ENCODE assay signal across 26 mouse cellular contexts in the genomic region with DNA sequence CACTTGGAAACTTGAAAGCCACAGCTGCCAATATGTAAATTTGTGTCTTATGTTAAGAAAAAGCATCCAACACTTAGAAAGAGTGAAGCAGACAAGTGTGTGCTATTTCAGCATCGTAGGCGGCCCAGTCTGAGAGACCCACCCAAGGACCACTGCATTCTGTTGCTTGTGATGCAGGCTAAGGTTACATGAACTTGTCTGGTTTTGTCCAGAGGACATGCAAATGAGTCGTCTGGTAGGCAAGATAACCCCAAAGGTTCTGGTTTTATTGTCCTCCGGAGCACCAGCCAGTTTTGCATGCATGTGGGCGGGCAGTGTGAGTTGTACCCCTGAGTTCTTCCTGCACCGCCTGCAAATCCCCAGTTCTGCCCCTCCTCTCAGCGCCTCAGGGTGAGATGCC. TPM values are rescaled to one million over a fixed set of nuclear protein-coding genes. Genes with fewer than 3 reads are reported as not detected.
DNase-seq lines count a peak whose midpoint lies in the region; ATAC-seq and TF ChIP-seq lines count a peak whose summit lies in the region.
"Had no signal": no experiment of that assay in that cellular context is flagged by ENCODE, and none has a peak within 500 bp of the region (broad histone marks: within the 10 kb centered on the region; RNA-seq: fewer than 3 reads in every experiment).

No protein-coding gene starts in this region.

- H3K27me3 ChIP-seq in embryonic facial prominence, embryonic 14.5 days (replicated peaks; ENCODE audit: control insufficient read depth, insufficient read depth, low read length) = no peaks in the 10 kb centered on the region
- no peaks in the 10 kb centered on the region for H3K27me3 ChIP-seq in embryonic facial prominence, embryonic 10.5 days (replicated peaks; ENCODE audit: low read depth, poor library complexity, severe bottlenecking)
- no peaks in the 10 kb centered on the region for H3K27me3 ChIP-seq in intestine, embryonic 14.5 days (replicated peaks; ENCODE audit: control insufficient read depth, insufficient read depth, low read length)
- no peaks in the 10 kb centered on the region for H3K27me3 ChIP-seq in intestine, postnatal 0 days (replicated peaks; ENCODE audit: control insufficient read depth, insufficient read depth, low read length)
- no peaks in the 10 kb centered on the region for H3K27me3 ChIP-seq in forebrain, embryonic 15.5 days
- H3K27me3 ChIP-seq: embryonic facial prominence, embryonic 15.5 days; heart, embryonic 12.5 days; heart, embryonic 15.5 days; hindbrain, embryonic 15.5 days; intestine, embryonic 15.5 days had no signal

- peaks cover 11% of the 10 kb centered on the region; the same call in 1 of the 2 replicates for H3K36me3 ChIP-seq in embryonic facial prominence, embryonic 14.5 days (ENCODE audit: control insufficient read depth, insufficient read depth, low read length)
- peaks cover 14% of the 10 kb centered on the region for H3K36me3 ChIP-seq in embryonic facial prominence, embryonic 10.5 days (replicated peaks)
- 0 out of 2 replicates have a peak, but pooled peaks cover 10% of the 10 kb centered on the region for H3K36me3 ChIP-seq in intestine, embryonic 14.5 days (ENCODE audit: control insufficient read depth, insufficient read depth, low read length)
- H3K36me3 ChIP-seq in intestine, postnatal 0 days (ENCODE audit: control insufficient read depth, insufficient read depth) = peaks cover 5% of the 10 kb centered on the region; the same call in 1 of the 2 replicates
- H3K36me3 ChIP-seq in forebrain, embryonic 15.5 days = peaks cover 3% of the 10 kb centered on the region; the same call in 1 of the 2 replicates
- H3K36me3 ChIP-seq: embryonic facial prominence, embryonic 15.5 days; hindbrain, embryonic 15.5 days; intestine, embryonic 15.5 days had no signal

- H3K9me3 ChIP-seq in embryonic facial prominence, embryonic 14.5 days (ENCODE audit: control insufficient read depth, low read length) = no peaks in the 10 kb centered on the region
- no peaks in the 10 kb centered on the region for H3K9me3 ChIP-seq in embryonic facial prominence, embryonic 10.5 days
- no peaks in the 10 kb centered on the region for H3K9me3 ChIP-seq in intestine, embryonic 14.5 days (ENCODE audit: control insufficient read depth, low read length)
- no peaks in the 10 kb centered on the region for H3K9me3 ChIP-seq in intestine, postnatal 0 days (ENCODE audit: control insufficient read depth)
- no peaks in the 10 kb centered on the region for H3K9me3 ChIP-seq in forebrain, embryonic 15.5 days
- H3K9me3 ChIP-seq: embryonic facial prominence, embryonic 15.5 days; heart, embryonic 15.5 days; hindbrain, embryonic 15.5 days; intestine, embryonic 15.5 days had no signal

- H3K27ac ChIP-seq in embryonic facial prominence, embryonic 14.5 days (replicated peaks; ENCODE audit: low read depth, low read length) = no peak overlapping the region
- no peak overlapping the region for H3K27ac ChIP-seq in embryonic facial prominence, embryonic 10.5 days (replicated peaks)
- no peak overlapping the region for H3K27ac ChIP-seq in intestine, embryonic 14.5 days (ENCODE audit: low read depth)
- H3K27ac ChIP-seq in intestine, postnatal 0 days (ENCODE audit: low read depth, low read length) = no peak overlapping the region
- H3K27ac ChIP-seq in forebrain, embryonic 15.5 days (replicated peaks) = no peak overlapping the region
- H3K27ac ChIP-seq: embryonic facial prominence, embryonic 15.5 days; heart, embryonic 15.5 days; hindbrain, embryonic 15.5 days; intestine, embryonic 15.5 days had no signal

- DNase-seq in embryonic facial prominence, embryonic 14.5 days (ENCODE audit: low spot score) = no peak
- no peak for DNase-seq in embryonic facial prominence, embryonic 10.5 days (ENCODE audit: low spot score)
- DNase-seq in intestine, embryonic 14.5 days (ENCODE audit: low spot score) = peak; percentile 7
- DNase-seq in A20 (ENCODE audit: low read depth, low spot score) = peak; percentile 71
- DNase-seq in ZHBTc4 (ENCODE audit: low read depth, low spot score) = peak; percentile 7
- no peak for DNase-seq in neural tube, embryonic 10.5 days (ENCODE audit: extremely low spot score, low spot score)
- DNase-seq: adrenal gland, postnatal 10 days; adrenal gland, postnatal 36 days; B cell, adult 2 months; cerebellum, adult 11 months; cerebellum, adult 2 months; cerebellum, adult 9-11 months; cerebellum, postnatal 36 days; embryo, embryonic 11 days; heart, adult 18-20 months; heart, postnatal 10 days; heart, postnatal 36 days; kidney, adult 18-20 months had no signal

- H3K4me2 ChIP-seq in embryonic facial prominence, embryonic 14.5 days (ENCODE audit: low read depth, low read length) = no peak overlapping the region
- H3K4me2 ChIP-seq in intestine, embryonic 14.5 days (ENCODE audit: low read length) = no peak overlapping the region
- H3K4me2 ChIP-seq in intestine, postnatal 0 days (replicated peaks; ENCODE audit: low read depth) = no peak overlapping the region
- no peak overlapping the region for H3K4me2 ChIP-seq in forebrain, embryonic 15.5 days (replicated peaks)
- H3K4me2 ChIP-seq: embryonic facial prominence, embryonic 15.5 days; heart, embryonic 12.5 days; heart, embryonic 15.5 days; hindbrain, embryonic 15.5 days; intestine, embryonic 15.5 days had no signal

- no peak for TF ChIP-seq CTCF in intestine, postnatal 0 days (IDR thresholded peaks at IDR 0.05; ENCODE audit: low read depth)

- H3K9ac ChIP-seq in embryonic facial prominence, embryonic 14.5 days (ENCODE audit: low read depth, low read length) = no peak overlapping the region
- H3K9ac ChIP-seq in intestine, embryonic 14.5 days (ENCODE audit: low read length) = no peak overlapping the region
- no peak overlapping the region for H3K9ac ChIP-seq in intestine, postnatal 0 days (ENCODE audit: low read depth, low read length)
- H3K9ac ChIP-seq in forebrain, embryonic 15.5 days (replicated peaks) = no peak overlapping the region
- H3K9ac ChIP-seq: embryonic facial prominence, embryonic 15.5 days; heart, embryonic 12.5 days; heart, embryonic 15.5 days; hindbrain, embryonic 15.5 days; intestine, embryonic 15.5 days had no signal

- 60% methylated on average over 7 of the region's 7 CpGs for WGBS in embryonic facial prominence, embryonic 14.5 days
- 70% methylated on average over 7 of the region's 7 CpGs for WGBS in embryonic facial prominence, embryonic 10.5 days
- WGBS in intestine, embryonic 14.5 days = 71% methylated on average over 7 of the region's 7 CpGs
- WGBS in intestine, postnatal 0 days = 79% methylated on average over 7 of the region's 7 CpGs
- WGBS in forebrain, embryonic 15.5 days = 75% methylated on average over 7 of the region's 7 CpGs

- no peak overlapping the region for H3K4me3 ChIP-seq in embryonic facial prominence, embryonic 14.5 days (ENCODE audit: low read depth, low read length)
- H3K4me3 ChIP-seq in embryonic facial prominence, embryonic 10.5 days = no peak overlapping the region
- no peak overlapping the region for H3K4me3 ChIP-seq in intestine, embryonic 14.5 days (ENCODE audit: low read depth, low read length)
- no peak overlapping the region for H3K4me3 ChIP-seq in intestine, postnatal 0 days (ENCODE audit: low read depth, low read length)
- no peak overlapping the region for H3K4me3 ChIP-seq in forebrain, embryonic 15.5 days
- H3K4me3 ChIP-seq: embryonic facial prominence, embryonic 15.5 days; heart, embryonic 12.5 days; heart, embryonic 15.5 days; hindbrain, embryonic 15.5 days; intestine, embryonic 15.5 days had no signal

- peak; percentile 34; the same call in 1 of the 2 replicates for ATAC-seq in embryonic facial prominence, embryonic 14.5 days (ENCODE audit: low read depth)
- ATAC-seq in intestine, embryonic 14.5 days (replicated peaks; ENCODE audit: low FRiP score, low TSS enrichment, low read depth) = no peak
- ATAC-seq in intestine, postnatal 0 days = no peak
- ATAC-seq in forebrain, embryonic 15.5 days (replicated peaks) = no peak
- ATAC-seq: forebrain, embryonic 14.5 days; intestine, embryonic 15.5 days had no signal

- no peaks in the 10 kb centered on the region for H3K4me1 ChIP-seq in embryonic facial prominence, embryonic 14.5 days (ENCODE audit: control insufficient read depth, insufficient read depth, low read length)
- H3K4me1 ChIP-seq in embryonic facial prominence, embryonic 10.5 days = peaks cover 2% of the 10 kb centered on the region; the same call in 1 of the 2 replicates
- H3K4me1 ChIP-seq in intestine, embryonic 14.5 days (replicated peaks; ENCODE audit: control insufficient read depth, insufficient read depth, low read length) = no peaks in the 10 kb centered on the region
- no peaks in the 10 kb centered on the region for H3K4me1 ChIP-seq in intestine, postnatal 0 days (replicated peaks; ENCODE audit: control insufficient read depth, insufficient read depth, low read length)
- no peaks in the 10 kb centered on the region for H3K4me1 ChIP-seq in forebrain, embryonic 15.5 days
- H3K4me1 ChIP-seq: embryonic facial prominence, embryonic 15.5 days; heart, embryonic 12.5 days; heart, embryonic 15.5 days; hindbrain, embryonic 15.5 days; intestine, embryonic 15.5 days had no signal

RNA-seq across cellular contexts. Expression of a gene that starts 10.9 kb away (rescaled TPM):
- 14.4 and 14.7 TPM in 2 replicates for polyA plus RNA-seq in embryonic facial prominence, embryonic 14.5 days (2014; fragmentation: Nextera tagmentation; extraction: Ambion mirVana)
- polyA plus RNA-seq in embryonic facial prominence, embryonic 10.5 days (2016; fragmentation: Nextera tagmentation; extraction: Ambion mirVana) = 17.6 and 19.3 TPM in 2 replicates
- 25.3 and 25.6 TPM in 2 replicates for polyA plus RNA-seq in intestine, embryonic 14.5 days (2014; fragmentation: Nextera tagmentation; extraction: Ambion mirVana)
- polyA plus RNA-seq in intestine, postnatal 0 days (2015; fragmentation: Nextera tagmentation; extraction: Ambion mirVana) = 35.3 and 38.5 TPM in 2 replicates
- polyA plus RNA-seq in forebrain, embryonic 15.5 days (2015; fragmentation: Nextera tagmentation; extraction: Ambion mirVana) = 11.4 and 13.8 TPM in 2 replicates

Comparison
In these comparisons a context has a peak if more than half of its experiments do, and no peak if none do; other contexts are left out.
1. DNase-seq: peak in intestine, embryonic 14.5 days (single experiment), A20 (single experiment) and ZHBTc4 (single experiment); none in embryonic facial prominence, embryonic 14.5 days (single experiment), embryonic facial prominence, embryonic 10.5 days (single experiment) and neural tube, embryonic 10.5 days (single experiment).